Mouse (Mus musculus) embryonic facial prominence, embryonic 14.5 days (tissue): Measurements from ENCODE around the gene Gimd1. TPM values are rescaled to one million over a fixed set of nuclear protein-coding genes. Genes with fewer than 3 reads are reported as not detected.
A peak's percentile ranks its signal among the peaks of the same experiment; 100 is the strongest.

Experiments used
- ATAC-seq: fragments of 200-750 bp; cut with Nextera tagmentation; 2 replicates; pipeline ENCODE4 v1.8.0; 2017; ENCODE audit warnings: low read depth, moderate number of reproducible peaks, moderate TSS enrichment
- DNase-seq: peaks from one replicate; pipeline ENCODE4 v3.0.0-alpha.2; 2015; ENCODE audit warnings: low spot score
- H3K27ac ChIP-seq: fragments of 300-500 bp; sonication (generic); replicated peaks from 2 replicates; pipeline ENCODE4 v1.5.1; 2014; ENCODE audit warnings: low read depth, mild to moderate bottlenecking, low read length, moderate library complexity
- H3K27me3 ChIP-seq: fragments of 300-500 bp; sonication (generic); replicated peaks from 2 replicates; pipeline ENCODE4 v1.6.1; 2014; ENCODE audit warnings: low read length; ENCODE audit not compliant: control insufficient read depth, insufficient read depth
- H3K36me3 ChIP-seq: fragments of 300-500 bp; sonication (generic); 2 replicates; pipeline ENCODE4 v1.6.1; 2014; ENCODE audit warnings: low read length, mixed read lengths; ENCODE audit not compliant: control insufficient read depth, insufficient read depth
- H3K4me1 ChIP-seq: fragments of 300-500 bp; sonication (generic); 2 replicates; pipeline ENCODE4 v1.6.1; 2014; ENCODE audit warnings: antibody characterized with exemption, low read length; ENCODE audit not compliant: control insufficient read depth, insufficient read depth
- H3K4me2 ChIP-seq: fragments of 300-500 bp; sonication (generic); 2 replicates; pipeline ENCODE4 v1.6.1; 2014; ENCODE audit warnings: low read depth, mild to moderate bottlenecking, low read length, moderate library complexity, mixed read lengths
- H3K4me3 ChIP-seq: fragments of 300-500 bp; sonication (generic); 2 replicates; pipeline ENCODE4 v1.5.1; 2014; ENCODE audit warnings: low read depth, mild to moderate bottlenecking, low read length
- H3K9ac ChIP-seq: fragments of 300-500 bp; sonication (generic); 2 replicates; pipeline ENCODE4 v1.6.1; 2014; ENCODE audit warnings: low read depth, mild to moderate bottlenecking, low read length, moderate library complexity, mixed read lengths
- H3K9me3 ChIP-seq: fragments of 300-500 bp; sonication (generic); 2 replicates; pipeline ENCODE4 v1.6.1; 2016; ENCODE audit warnings: low read length; ENCODE audit not compliant: control insufficient read depth
- WGBS: fragments of 180-500 bp; shearing (Covaris S2); extraction: QIAGEN DNeasy Blood & Tissue Kit; methylation state at CpG from one replicate; pipeline ENCODE4 v1.1.7; 2014; 5-methylcytosine and 5-hydroxymethylcytosine counted together
- polyA plus RNA-seq: library from polyadenylated mRNA; unstranded; fragments of >200 nt; fragmentation: Nextera tagmentation; extraction: Ambion mirVana; gene quantifications from 2 replicates; pipeline ENCODE4 v1.2.1, GENCODE M21; 2014

Gimd1 gene
- polyA plus RNA-seq: not detected in 2 replicates

- Histone ChIP-seq H3K9me3 (no peaks in the 10 kb centered on the region), H3K36me3 (no peaks in the 10 kb centered on the region), H3K9ac (no peak within 1 kb of the TSS), H3K4me3 (no peak within 1 kb of the TSS), H3K4me2 (no peak within 1 kb of the TSS), H3K27ac (no peak within 1 kb of the TSS), H3K27me3 (no peaks in the 10 kb centered on the region), H3K4me1 (no peaks in the 10 kb centered on the region)
- no peak for ATAC-seq
- WGBS: 90% methylated on average over 11 of the region's 11 CpGs
- no peak for DNase-seq
These were observed at the start of gene Gimd1 for GRCm38 (mm10) chr3:132629601-132630239. Gene Gimd1, plus strand, starts transcription at chr3:132629820.

- Histone ChIP-seq H3K9me3 (no peaks in the 10 kb centered on the region), H3K27me3 (no peaks in the 10 kb centered on the region), H3K4me3 (no peak overlapping the region), H3K9ac (no peak overlapping the region), H3K36me3 (no peaks in the 10 kb centered on the region), H3K4me2 (no peak overlapping the region), H3K4me1 (no peaks in the 10 kb centered on the region), H3K27ac (no peak overlapping the region)
- 73% methylated on average over 3 of the region's 3 CpGs for WGBS
- no peak for ATAC-seq
- DNase-seq: no peak
These were observed 48.4 kb upstream of the Gimd1 start for GRCm38 (mm10) chr3:132581198-132581597.

DNA sequence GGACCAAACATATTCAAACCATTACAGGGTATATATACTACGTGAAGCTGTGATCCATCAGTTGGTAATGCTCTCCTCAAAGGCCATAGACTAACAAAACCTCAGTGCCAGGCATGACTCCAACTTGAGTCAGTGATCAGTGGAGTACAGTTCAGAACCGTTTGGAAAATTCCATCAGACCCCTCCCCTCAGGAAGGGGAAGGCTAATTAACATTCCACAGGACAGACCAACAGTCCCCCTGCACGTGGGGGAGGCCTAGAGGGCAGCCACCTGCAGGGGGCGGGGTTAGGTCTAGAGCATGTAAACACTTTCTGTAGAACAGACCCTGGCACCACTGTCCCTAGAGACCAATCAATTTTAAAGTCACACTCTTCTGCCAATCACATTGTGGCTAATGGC lies 47.3 kb upstream of the Gimd1 start:
- no peak overlapping the region for H3K27ac ChIP-seq
- no peaks in the 10 kb centered on the region for H3K27me3 ChIP-seq
- H3K9me3 ChIP-seq: no peaks in the 10 kb centered on the region
- ATAC-seq (no peak), DNase-seq (peak; percentile 21)
- H3K4me3 ChIP-seq: no peak overlapping the region
- H3K36me3 ChIP-seq: no peaks in the 10 kb centered on the region
- no peak overlapping the region for H3K4me2 ChIP-seq
- H3K9ac ChIP-seq: no peak overlapping the region
- H3K4me1 ChIP-seq: no peaks in the 10 kb centered on the region
- 37% methylated on average over 4 of the region's 4 CpGs for WGBS

DNA sequence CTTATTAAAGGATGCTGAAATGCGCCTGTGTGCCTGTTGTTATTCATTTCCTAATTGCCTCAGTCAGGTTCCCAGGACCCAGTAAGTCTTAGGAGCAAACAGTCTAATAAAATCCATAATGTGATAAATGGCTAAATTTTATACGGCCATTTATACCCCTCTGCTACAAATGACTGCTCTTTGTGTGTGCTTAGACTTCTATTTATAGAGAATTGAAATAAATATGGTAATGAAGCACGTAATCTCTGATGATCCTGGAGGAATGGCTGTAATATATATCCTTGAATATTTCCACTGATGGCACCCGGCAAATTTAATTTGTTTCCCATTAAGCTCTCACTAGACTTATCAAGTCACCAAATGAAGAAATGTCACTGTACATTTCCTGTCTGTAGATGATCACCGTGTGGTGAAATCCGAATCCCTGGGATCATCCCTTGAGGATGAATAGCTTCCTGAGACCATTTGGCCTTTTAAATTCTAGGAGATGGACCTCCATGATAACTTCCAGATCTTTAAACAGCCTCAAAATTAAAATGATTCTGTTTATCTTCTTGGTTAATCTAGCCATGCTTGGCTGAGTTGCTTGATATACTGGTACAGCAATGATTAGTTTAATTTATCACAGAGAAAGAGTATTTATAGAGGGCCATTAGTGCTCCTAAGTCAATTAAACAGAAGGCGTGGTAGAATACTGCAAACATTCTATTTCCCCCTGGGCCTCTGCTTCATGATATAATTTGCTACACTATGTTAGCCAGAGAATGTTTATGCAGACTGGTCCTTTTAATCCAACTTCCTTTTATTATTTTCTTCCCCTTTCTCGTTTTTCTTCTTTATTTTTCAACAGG lies 44.3 kb upstream of the Gimd1 start:
- H3K4me2 ChIP-seq: no peak overlapping the region
- H3K9me3 ChIP-seq: no peaks in the 10 kb centered on the region
- DNase-seq: no peak
- no peaks in the 10 kb centered on the region for H3K4me1 ChIP-seq
- H3K27ac ChIP-seq: no peak overlapping the region
- ATAC-seq: 0 out of 2 replicates have a peak, but pooled peaks have one; percentile 41
- H3K27me3 ChIP-seq: no peaks in the 10 kb centered on the region
- H3K9ac ChIP-seq: no peak overlapping the region
- WGBS: 43% methylated on average over 8 of the region's 8 CpGs
- no peak overlapping the region for H3K4me3 ChIP-seq
- no peaks in the 10 kb centered on the region for H3K36me3 ChIP-seq

DNA sequence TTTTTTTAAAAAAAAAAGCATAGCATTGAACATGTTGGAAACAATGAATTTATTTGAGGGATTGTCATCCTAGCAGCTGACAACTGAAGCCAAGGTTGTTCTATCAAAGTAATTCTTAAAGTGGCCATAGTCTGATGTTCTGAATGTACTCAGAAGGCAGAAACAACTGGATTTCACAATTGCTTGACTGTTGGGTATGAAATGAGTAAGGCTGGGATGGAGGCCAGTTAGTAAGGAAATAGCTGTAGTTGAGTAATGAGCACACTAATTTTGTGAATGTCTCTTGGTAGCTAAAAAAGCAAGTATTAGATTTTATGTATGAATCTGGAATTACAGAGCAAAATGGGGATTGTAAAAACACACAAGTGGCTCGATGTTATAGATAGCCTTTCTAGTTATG lies 41.5 kb upstream of the Gimd1 start:
- no peaks in the 10 kb centered on the region for H3K36me3 ChIP-seq
- no peaks in the 10 kb centered on the region for H3K9me3 ChIP-seq
- no peak overlapping the region for H3K27ac ChIP-seq
- no peaks in the 10 kb centered on the region for H3K4me1 ChIP-seq
- no peak overlapping the region for H3K4me3 ChIP-seq
- H3K4me2 ChIP-seq: no peak overlapping the region
- 63% methylated on average over 1 of the region's 1 CpGs for WGBS
- no peak for DNase-seq
- no peak for ATAC-seq
- H3K9ac ChIP-seq: no peak overlapping the region
- no peaks in the 10 kb centered on the region for H3K27me3 ChIP-seq

DNA sequence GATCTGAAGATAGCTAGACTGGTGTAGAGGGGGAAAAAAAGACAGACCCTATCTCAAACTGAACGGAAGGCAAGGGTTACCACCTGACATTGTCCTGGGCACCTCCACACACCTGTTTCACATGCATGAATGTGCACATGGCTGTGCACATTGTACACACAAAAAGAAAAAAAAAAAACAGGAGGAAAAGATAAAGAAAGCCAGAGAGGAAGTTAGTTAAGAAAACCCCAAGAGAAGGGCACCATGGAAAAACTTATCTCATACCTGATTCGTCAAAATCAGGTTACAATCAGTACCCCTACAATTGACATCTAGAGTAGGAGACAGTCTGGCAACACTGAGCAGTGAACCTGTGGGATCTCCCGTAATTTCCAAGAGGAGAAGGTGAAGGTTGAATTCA lies 39.6 kb upstream of the Gimd1 start:
- H3K36me3 ChIP-seq: no peaks in the 10 kb centered on the region
- ATAC-seq: no peak
- no peak for DNase-seq
- no peaks in the 10 kb centered on the region for H3K9me3 ChIP-seq
- no peaks in the 10 kb centered on the region for H3K4me1 ChIP-seq
- H3K27ac ChIP-seq: peak overlapping the region; percentile 10; the same call in 1 of the 2 replicates
- no peaks in the 10 kb centered on the region for H3K27me3 ChIP-seq
- H3K4me3 ChIP-seq: no peak overlapping the region
- no peak overlapping the region for H3K4me2 ChIP-seq
- 60% methylated on average over 3 of the region's 3 CpGs for WGBS
- no peak overlapping the region for H3K9ac ChIP-seq

DNA sequence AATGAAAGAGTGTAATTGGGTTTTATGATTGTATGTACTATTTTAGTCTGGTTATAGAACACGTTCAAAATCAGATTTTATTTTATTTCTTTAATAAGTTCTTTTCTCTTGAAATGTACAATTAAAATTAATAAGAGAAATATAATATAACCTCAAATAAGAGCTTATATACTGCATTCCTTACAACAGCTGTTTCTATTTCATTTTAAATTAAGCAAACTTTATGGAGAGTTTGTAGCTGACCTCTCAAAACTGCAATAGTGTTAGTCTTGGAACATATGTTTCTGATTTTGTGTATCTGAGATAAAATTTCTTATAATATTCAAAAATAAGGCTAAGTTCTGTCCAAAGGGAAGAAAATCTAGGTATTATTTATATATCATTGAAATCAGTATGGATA lies 39.0 kb upstream of the Gimd1 start:
- H3K4me3 ChIP-seq: no peak overlapping the region
- WGBS: 22% methylated on average over 1 of the region's 1 CpGs
- DNase-seq (no peak), ATAC-seq (no peak)
- no peaks in the 10 kb centered on the region for H3K4me1 ChIP-seq
- H3K4me2 ChIP-seq: no peak overlapping the region
- H3K36me3 ChIP-seq: no peaks in the 10 kb centered on the region
- no peak overlapping the region for H3K27ac ChIP-seq
- no peak overlapping the region for H3K9ac ChIP-seq
- H3K9me3 ChIP-seq: no peaks in the 10 kb centered on the region
- H3K27me3 ChIP-seq: no peaks in the 10 kb centered on the region

GRCm38 (mm10) chr3:132628741-132629140 lies 879 bp upstream of the Gimd1 start:
- H3K9ac ChIP-seq: no peak overlapping the region
- WGBS: 40% methylated on average over 8 of the region's 8 CpGs
- no peaks in the 10 kb centered on the region for H3K9me3 ChIP-seq
- no peak overlapping the region for H3K4me3 ChIP-seq
- no peak overlapping the region for H3K4me2 ChIP-seq
- H3K36me3 ChIP-seq: no peaks in the 10 kb centered on the region
- DNase-seq: peak; percentile 55
- H3K4me1 ChIP-seq: no peaks in the 10 kb centered on the region
- ATAC-seq: no peak
- no peak overlapping the region for H3K27ac ChIP-seq
- no peaks in the 10 kb centered on the region for H3K27me3 ChIP-seq
